Mouse (Mus musculus): ENCODE data around the gene Nrxn3.

Nrxn3 gene

GRCm38 (mm10) chr12:89516046-89516445 is 793.4 kb downstream of the Nrxn3 start:
- no peak for DNase-seq (ENCODE audit: low spot score)

DNA sequence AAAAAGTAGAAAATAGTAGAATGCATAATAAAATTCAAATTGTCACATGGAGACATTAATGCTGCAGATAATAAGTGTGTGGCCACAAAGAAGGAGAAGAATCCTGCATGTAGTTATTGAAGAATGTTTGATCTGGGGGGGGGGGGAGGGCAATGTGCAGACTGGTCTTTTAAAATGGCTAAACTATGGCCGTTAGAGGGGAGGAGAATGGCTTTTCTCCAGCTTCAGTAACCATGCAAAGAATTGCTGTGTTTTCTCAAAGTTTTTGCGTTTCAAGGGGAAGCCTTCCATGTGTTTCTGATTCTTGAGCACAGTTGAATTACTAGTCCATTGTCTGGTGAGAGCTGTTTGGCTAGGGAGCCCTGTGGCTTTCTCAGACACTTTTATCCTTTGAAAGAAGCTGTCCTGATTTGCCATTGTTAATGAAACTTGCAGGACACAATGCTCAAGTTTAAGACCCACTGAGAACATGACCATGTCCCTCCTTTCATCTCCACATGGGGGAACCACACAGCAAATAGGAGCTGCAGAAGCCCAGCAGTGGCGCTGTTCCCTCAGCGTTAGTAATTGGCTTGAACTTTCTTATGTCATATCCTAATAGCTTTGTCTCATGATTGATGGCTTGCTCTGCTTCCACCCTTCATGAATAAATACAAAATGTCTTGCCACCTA is 808.1 kb downstream of the Nrxn3 start:
- DNase-seq (ENCODE audit: low spot score) = no peak

- no peak for DNase-seq (ENCODE audit: low spot score)
These were observed 828.6 kb downstream of the Nrxn3 start for GRCm38 (mm10) chr12:89551291-89551690.

- no peak for DNase-seq (ENCODE audit: low spot score)
These were observed 830.7 kb downstream of the Nrxn3 start for GRCm38 (mm10) chr12:89553223-89553880.

GRCm38 (mm10) chr12:89554171-89554570 is 831.5 kb downstream of the Nrxn3 start:
- no peak for DNase-seq (ENCODE audit: low spot score)

DNA sequence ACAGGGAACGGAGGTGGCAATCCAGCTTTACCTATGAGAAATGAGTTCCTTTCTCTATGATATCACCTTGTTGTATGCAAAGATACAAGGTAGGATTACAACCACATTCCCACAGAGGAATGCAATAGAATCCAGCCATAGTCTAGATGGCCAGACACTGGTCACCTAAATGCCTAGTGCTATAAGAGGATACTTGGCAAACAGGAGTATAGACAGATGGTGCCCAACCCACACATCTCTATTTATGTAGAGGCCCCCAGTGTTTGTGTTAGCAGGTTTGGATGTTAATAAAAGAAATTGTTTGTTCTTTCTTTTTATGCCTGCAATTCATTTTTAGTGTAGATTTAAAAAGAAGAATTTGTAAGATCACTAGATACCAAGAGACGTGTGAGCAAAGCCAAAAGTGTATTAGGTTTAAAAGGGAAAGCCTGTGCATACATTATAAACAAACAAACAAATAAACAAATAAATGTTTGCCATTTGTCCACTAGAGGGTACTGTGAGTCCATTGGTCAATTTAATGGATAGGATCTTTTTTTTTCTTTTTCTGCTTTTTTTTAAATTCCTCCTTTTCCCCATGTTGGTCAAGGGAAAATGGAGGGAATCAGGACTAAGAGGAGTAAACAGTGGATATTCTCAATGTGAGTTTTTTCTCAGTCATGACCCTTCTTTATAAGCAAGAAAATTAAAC is 832.2 kb downstream of the Nrxn3 start:
- DNase-seq (ENCODE audit: low spot score) = no peak

DNA sequence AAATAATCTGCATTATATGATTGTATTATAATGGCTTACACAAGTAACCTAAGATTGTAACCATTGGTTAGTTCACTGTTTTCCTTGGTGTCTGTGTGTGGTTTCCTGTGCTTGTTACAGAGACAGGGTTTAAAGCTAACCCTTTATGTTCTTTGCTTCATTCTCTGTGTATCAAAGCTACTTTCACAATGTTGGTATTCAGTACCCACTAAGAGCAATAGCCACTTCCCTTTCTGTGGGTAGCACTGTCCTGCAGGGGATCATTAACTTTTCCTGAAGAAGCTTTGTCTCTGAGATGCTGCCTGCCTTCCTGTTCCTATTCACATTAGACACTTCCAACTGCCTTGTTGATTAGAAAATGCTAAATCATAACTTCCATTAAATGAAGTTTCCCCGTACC is 836.2 kb downstream of the Nrxn3 start:
- DNase-seq (ENCODE audit: low spot score) = no peak

GRCm38 (mm10) chr12:89561989-89562565 is 839.4 kb downstream of the Nrxn3 start:
- DNase-seq (ENCODE audit: low spot score) = no peak

DNA sequence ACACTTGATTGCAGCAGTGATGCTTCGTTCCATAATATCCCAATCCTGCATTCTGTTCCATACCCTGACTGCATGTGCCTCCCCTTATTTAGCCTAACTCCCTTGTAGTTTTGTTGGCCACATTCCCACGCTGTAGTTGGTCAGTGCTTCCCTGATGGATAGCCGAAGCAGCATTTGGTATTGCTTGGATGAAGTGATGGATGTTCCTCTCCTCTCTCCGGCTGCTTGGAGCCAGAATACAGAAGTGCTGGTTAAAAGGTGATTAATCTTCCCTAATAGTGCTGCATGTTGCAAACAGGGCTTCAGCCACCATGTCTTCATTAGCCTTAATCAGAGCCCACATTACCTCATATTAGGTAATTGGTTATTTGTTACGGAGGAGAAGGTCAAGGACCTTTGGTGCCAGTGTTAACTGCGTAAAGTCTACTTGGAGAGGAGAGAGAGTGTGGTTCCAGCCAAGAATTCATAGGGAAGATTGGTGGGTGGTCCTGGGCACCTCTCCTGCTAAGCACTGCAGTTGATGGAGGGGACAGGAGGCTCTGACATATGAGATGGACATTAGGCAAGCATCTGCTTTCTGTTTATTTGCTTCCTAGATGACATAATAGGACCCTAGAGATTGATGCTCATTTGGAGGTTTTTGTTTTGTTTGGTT is 846.2 kb downstream of the Nrxn3 start:
- DNase-seq (ENCODE audit: low spot score) = no peak

GRCm38 (mm10) chr12:89592459-89592858 is 869.8 kb downstream of the Nrxn3 start:
- no peak for DNase-seq (ENCODE audit: low spot score)

GRCm38 (mm10) chr12:89613670-89614069 is 891.0 kb downstream of the Nrxn3 start:
- DNase-seq (ENCODE audit: low spot score) = no peak

- DNase-seq (ENCODE audit: low spot score) = no peak
These were observed 903.1 kb downstream of the Nrxn3 start for GRCm38 (mm10) chr12:89625746-89626145.

DNA sequence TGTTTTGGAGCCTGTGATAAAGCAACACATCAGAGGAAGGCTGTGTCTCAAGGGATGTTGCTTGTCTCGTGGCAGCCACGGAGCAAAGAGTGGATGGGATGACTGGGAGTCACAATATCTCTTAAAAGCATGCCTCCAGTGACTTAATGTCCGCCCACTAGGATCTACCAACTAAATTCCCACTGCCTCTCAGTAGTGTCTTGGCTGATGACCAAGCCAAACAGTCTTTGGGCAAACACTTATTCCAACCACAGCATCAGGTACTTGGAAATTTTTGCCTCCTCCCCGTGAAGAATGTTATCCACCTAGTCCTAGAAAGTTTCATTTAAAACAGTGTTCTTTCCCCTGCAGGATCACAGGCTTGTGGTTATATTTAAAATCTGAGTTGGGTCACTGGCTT is 917.4 kb downstream of the Nrxn3 start:
- DNase-seq (ENCODE audit: low spot score) = no peak

DNA sequence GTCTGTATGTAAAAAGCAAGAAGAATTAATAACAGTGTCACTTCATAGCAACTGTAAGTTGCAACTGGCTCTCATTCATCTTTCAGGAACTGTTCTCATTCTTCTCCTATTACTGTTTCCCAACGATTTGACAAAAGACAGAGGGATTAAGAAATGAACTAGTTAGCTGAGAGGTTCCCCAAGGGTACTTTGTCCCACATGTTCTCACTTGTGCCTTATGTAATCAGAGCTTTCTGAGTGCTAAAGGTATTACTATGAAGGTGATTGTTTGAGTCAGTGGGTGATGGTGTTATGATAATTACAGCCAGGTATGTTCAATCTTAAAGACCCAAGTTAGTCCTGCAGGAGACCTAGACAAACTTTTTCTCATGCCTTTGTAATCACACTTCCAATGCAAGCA is 918.8 kb downstream of the Nrxn3 start:
- DNase-seq (ENCODE audit: low spot score) = no peak

- no peak for DNase-seq (ENCODE audit: low spot score)
These were observed 930.5 kb downstream of the Nrxn3 start for GRCm38 (mm10) chr12:89653211-89653610.

DNA sequence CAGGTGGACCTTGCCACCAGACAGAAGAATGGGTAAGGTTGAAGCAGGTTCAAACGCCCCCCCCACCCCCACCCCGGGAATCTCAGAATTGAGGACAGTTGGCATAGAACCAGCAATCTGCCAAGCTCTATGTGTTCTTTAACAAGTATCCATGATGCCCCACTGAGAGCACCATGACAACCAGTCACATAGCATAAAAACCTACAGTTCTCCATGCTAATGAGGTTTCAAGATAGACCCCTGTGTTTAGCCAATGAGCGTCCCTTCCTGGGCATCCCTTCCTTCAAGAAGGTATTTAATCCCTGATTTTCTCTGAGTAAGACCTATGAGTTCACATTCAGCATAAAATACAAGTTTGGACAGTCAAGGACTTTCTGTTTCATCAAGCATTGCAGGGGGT is 938.5 kb downstream of the Nrxn3 start:
- no peak for DNase-seq (ENCODE audit: low spot score)

DNA sequence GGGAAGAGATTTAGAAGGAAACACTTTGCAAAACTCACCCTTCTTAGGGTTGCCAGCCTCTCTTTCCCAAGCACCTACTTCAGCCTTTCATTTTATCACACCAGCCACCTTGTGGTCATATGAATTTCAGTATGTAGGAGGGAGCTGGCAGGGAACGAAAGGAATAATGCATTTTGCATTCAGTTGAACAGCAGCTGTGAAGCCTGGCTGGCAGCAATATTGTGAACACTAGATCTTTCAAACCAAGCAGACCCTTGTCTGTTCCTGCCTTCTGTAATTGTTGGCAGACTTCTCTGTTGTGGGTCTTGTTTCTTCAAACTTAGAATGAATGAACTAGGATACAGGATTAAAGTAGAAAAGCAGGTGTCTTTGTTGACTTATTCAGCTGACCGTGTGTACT is 946.2 kb downstream of the Nrxn3 start:
- DNase-seq (ENCODE audit: low spot score) = no peak

DNA sequence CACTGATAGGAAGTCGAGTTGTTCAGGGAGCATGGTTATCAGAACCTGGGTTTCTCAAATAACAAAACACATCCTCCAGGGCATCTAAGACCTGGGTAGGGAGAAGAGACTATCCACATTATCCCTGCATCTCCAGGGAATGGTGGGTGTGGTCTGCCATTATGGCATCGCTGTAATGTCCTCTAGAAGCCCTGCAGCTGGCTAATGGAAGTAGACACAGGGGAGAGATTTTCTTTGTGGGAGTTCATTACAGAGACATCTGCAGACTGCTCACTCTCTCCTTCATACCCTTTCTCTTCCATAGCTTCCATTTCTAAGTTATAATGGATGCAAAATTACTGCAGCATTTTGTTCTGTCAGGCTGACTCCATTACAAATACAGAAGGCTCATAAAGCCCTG is 950.1 kb downstream of the Nrxn3 start:
- DNase-seq (ENCODE audit: low spot score) = no peak

GRCm38 (mm10) chr12:89685633-89686032 is 963.0 kb downstream of the Nrxn3 start:
- no peak for DNase-seq (ENCODE audit: low spot score)

DNA sequence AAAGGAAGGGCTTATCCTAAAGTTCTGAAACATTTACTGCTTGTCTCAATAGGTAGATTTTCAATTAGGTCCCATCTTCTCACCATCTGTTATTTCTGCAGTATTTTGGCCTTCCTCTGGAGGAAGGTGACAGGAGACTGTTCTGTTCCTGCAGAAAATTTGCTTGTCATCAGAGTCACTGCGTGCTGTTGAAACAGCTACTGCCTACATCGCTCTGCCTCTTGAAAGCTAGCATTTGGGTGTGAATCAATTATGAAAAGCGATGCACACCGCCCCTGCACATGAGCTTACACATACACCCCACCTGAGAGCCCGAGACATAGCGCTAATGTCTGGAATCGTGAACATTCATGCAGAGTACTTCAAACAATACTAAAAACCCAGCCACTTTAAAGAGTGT is 966.4 kb downstream of the Nrxn3 start:
- no peak for DNase-seq (ENCODE audit: low spot score)

DNA sequence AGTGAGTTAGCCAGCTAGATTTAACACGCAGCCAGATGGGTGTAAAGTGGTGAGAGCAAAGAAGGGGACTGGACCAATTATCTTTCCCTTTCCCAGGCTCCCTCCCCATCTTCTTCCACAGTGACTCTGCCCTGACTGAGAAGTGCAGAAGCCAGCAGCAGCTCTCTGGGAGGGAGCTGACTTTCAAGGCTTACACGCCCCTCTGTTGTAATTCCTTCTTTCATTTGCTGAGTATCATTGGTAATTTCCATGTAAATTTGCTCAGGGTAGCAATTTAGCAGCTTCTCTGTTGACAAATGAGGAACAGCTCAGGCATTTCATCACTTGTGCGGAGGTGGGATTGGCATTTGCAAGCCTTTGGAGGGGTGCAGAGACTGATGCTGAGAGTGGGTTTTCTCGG is 976.8 kb downstream of the Nrxn3 start:
- no peak for DNase-seq (ENCODE audit: low spot score)

DNA sequence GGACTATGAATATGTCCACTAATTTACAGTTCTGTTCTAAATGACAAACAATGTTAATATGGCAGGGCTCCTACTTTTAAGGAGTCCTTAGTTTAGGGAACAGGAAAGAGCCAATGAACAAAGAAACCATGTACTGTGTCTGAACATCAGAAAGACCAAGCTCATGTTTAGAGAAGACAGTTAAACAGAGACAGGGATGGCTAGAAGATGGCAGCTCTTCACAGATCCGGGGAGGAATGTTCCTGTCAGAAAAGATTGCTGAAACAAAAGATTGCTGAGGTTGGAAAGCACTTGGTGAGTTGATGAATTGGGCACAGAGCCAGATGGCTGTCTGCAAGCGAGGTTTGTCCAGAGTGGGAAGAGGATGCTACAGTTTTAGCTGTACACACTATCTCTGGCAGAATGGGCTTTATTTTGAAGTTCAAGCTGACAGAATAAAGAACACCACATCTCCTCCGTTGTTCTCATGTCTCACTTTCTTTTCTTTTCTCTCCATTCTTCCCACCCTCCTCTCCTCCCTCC is 978.3 kb downstream of the Nrxn3 start:
- no peak for DNase-seq (ENCODE audit: low spot score)

Measured in testis, postnatal 14 days (tissue).